Mouse (Mus musculus) kidney, embryonic 15.5 days (tissue): ENCODE results near the gene Ceacam2. TPM values are rescaled to one million over a fixed set of nuclear protein-coding genes. Genes with fewer than 3 reads are reported as not detected.
A peak's percentile ranks its signal among the peaks of the same experiment; 100 is the strongest.
"Not testable (repeated sequence)": the region's sequence is repeated elsewhere in the genome, so short reads cannot be mapped to it uniquely, and the experiment has no call there.

Experiments
- ATAC-seq: fragments of 200-750 bp; cut with Nextera tagmentation; replicated peaks from 2 replicates; pipeline ENCODE4 v1.8.0; 2017; ENCODE audit warnings: moderate TSS enrichment; ENCODE audit not compliant: low FRiP score
- H3K27ac ChIP-seq: fragments of 300-500 bp; sonication (generic); 2 replicates; pipeline ENCODE4 v1.5.1; 2015; ENCODE audit warnings: mild to moderate bottlenecking, inconsistent platforms
- H3K27me3 ChIP-seq: fragments of 300-500 bp; sonication (generic); 2 replicates; pipeline ENCODE4 v1.6.1; 2015; ENCODE audit warnings: inconsistent platforms
- H3K36me3 ChIP-seq: fragments of 300-500 bp; sonication (generic); 2 replicates; pipeline ENCODE4 v1.6.1; 2015; ENCODE audit warnings: inconsistent platforms
- H3K4me1 ChIP-seq: fragments of 300-500 bp; sonication (generic); 2 replicates; pipeline ENCODE4 v1.6.1; 2015; ENCODE audit warnings: inconsistent platforms
- H3K4me2 ChIP-seq: fragments of 300-500 bp; sonication (generic); 2 replicates; pipeline ENCODE4 v1.6.1; 2015; ENCODE audit warnings: moderate library complexity, mild to moderate bottlenecking, inconsistent platforms
- H3K4me3 ChIP-seq: fragments of 300-500 bp; sonication (generic); replicated peaks from 2 replicates; pipeline ENCODE4 v1.5.1; 2015; ENCODE audit warnings: mild to moderate bottlenecking, inconsistent platforms
- H3K9ac ChIP-seq: fragments of 300-500 bp; sonication (generic); 2 replicates; pipeline ENCODE4 v1.6.1; 2015; ENCODE audit warnings: mild to moderate bottlenecking, inconsistent platforms
- H3K9me3 ChIP-seq: fragments of 300-500 bp; sonication (generic); replicated peaks from 2 replicates; pipeline ENCODE4 v1.6.1; 2016; ENCODE audit warnings: inconsistent platforms
- WGBS: fragments of 180-500 bp; shearing (Covaris S2); methylation state at CpG from one replicate; pipeline ENCODE4 v1.1.7; 2015; ENCODE audit warnings: mixed read lengths; 5-methylcytosine and 5-hydroxymethylcytosine counted together
- polyA plus RNA-seq: library from polyadenylated mRNA; unstranded; fragments of >200 nt; fragmentation: Nextera tagmentation; extraction: Ambion mirVana; gene quantifications from 2 replicates; pipeline ENCODE4 v1.2.1, GENCODE M21; 2015

Gene Ceacam2
- polyA plus RNA-seq: 0.09 TPM in 2 replicates

DNA sequence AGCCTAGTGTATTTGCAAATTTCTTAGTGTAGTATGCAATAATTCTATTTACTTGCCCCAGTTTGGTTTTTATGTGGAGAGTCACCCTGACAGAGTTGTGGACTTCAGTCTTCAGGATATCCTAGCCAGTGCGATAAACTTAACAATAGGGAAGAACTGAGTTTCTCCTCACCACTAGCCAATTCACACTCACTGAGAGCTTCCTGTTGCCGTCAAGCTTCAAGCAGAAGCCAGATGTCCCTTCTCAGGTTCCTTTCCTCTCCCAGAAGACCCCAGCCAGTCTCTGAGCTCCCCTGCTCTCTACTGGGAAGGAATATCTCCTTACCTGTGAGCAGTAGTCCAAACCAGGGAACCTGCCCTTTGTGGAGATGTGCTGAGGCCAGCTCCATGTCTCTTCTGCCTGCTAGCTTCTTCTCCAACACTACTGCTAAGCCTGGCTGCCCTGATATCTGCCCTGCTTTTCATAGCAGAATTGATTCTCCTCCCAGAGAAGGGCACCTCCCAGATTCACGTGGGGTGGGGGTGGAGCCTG, at the start of gene Ceacam2:
TSS of gene Ceacam2 (minus strand) at position 482 of the 532 bp plus-strand sequence.
- H3K36me3 ChIP-seq, H3K9ac ChIP-seq, ATAC-seq, H3K9me3 ChIP-seq, H3K4me3 ChIP-seq, H3K27me3 ChIP-seq, H3K4me2 ChIP-seq, H3K4me1 ChIP-seq, H3K27ac ChIP-seq: not testable (repeated sequence)
- WGBS: 51% methylated on average over 3 of the region's 3 CpGs

DNA sequence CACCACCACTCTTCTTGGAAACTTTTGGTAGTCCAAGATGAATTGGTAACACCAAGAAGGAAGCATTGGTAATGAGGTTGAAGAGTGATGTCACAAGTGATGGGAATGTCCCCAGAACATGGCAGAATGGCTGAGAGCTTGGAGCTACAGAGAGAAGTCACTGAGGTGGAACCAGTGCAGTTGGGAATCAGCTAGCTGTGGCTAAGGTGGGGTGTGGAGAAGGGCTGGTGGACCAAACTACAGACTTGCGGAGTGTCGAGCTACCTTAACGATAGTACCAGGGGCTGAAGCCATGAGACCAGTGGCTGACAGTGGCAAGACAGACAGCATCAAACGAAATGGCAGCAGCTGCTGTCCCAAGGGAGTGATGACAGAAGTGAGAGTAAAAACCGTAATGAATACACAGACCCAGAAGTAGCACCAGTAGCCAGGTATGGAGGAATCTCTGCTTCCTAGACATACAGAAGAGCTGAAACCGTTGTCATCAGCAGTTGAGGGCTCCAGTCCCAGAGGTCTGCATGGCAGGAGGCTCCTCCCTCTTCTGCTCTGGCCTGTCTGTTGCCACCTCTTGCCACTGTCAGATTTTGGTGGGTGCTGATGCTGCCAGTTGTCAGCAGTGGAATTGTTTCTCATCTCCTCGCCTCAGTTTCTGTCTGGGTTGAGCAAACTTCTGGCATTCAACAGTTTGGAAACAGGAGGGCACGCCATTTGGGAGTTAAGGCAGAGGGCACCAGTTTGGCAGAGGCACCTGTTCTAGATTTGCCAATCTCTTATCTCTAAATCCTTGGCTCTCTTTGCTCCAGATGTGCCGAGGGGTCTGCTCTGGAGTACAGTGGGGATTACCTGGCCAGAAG, 45.9 kb upstream of the Ceacam2 start:
- H3K9ac ChIP-seq: no peak overlapping the region
- H3K4me2 ChIP-seq: no peak overlapping the region
- H3K4me3 ChIP-seq: no peak overlapping the region
- no peak overlapping the region for H3K27ac ChIP-seq
- 81% methylated on average over 9 of the region's 9 CpGs for WGBS
- no peaks in the 10 kb centered on the region for H3K27me3 ChIP-seq
- H3K9me3 ChIP-seq: no peaks in the 10 kb centered on the region
- H3K36me3 ChIP-seq: no peaks in the 10 kb centered on the region
- no peaks in the 10 kb centered on the region for H3K4me1 ChIP-seq
- ATAC-seq: no peak

DNA sequence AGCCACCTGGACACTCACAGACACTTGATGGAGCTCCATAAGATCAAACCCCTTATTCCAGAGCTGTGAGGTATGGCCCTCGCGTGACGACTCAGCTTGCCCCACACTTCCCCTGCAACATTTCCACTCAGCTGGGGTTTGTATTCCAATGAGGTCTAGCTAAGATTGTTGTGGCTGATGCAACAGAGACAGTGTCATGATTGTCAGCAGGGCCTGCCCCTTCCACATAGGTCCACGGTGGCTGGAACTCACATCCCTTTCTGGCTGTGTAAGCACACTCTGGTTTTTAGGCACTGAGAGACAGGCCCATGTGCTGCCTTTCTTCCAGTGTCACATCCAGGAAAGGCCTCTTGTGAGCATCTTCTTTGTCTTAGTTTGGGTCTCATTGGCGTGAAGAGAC, 45.0 kb upstream of the Ceacam2 start:
- Histone ChIP-seq H3K36me3 (no peaks in the 10 kb centered on the region), H3K4me1 (no peaks in the 10 kb centered on the region), H3K27ac (no peak overlapping the region), H3K4me3 (no peak overlapping the region), H3K9me3 (no peaks in the 10 kb centered on the region), H3K9ac (no peak overlapping the region), H3K27me3 (no peaks in the 10 kb centered on the region), H3K4me2 (no peak overlapping the region)
- no peak for ATAC-seq
- 83% methylated on average over 5 of the region's 5 CpGs for WGBS

DNA sequence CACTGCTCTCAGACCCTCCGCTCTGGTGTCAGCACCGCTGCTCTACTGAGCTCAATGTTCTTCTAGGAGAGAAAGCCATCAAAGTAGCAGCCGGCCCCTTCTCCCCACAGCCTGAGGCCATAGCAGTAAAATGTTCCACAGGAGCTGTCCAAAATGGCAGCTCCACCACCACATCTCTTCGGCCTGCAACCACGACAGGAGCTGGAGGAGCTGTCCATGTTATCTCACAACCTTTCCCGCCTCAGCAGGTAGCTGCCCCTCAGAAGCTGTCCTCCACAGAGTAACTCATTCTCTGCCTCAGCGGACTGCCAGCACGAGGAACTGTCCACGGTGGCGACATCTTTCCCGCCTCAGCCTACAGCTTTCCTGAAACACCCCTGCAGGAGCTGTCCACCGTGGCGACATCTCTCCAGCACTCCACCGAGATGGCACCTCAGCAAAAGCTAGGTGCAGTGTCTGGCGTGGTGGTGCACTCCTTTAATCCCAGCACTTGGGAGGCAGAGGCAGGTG, 42.7 kb upstream of the Ceacam2 start:
- H3K4me3 ChIP-seq: no peak overlapping the region

DNA sequence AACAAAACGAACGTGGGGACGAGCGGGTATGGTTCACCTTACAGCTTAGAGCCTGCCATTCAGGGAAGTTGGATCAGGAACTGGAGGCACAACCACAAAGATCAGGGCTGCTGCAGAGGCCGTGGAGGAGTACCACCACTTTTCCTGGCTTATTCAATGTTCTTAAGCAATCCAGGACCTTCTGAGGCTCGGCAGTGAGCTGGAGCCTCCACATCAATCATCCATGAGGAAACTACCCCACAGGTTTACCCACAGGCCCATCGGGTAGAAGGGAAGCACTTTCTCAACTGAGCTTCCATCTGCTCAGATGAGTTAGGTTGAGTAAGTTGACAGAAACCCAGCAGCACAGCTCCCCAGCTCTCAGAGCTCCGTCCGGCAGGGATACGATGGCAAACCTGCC, 39.8 kb upstream of the Ceacam2 start:
- 85% methylated on average over 10 of the region's 10 CpGs for WGBS
- Histone ChIP-seq H3K9me3 (no peaks in the 10 kb centered on the region), H3K27me3 (no peaks in the 10 kb centered on the region), H3K36me3 (no peaks in the 10 kb centered on the region), H3K9ac (no peak overlapping the region), H3K27ac (no peak overlapping the region), H3K4me1 (peaks cover 9% of the 10 kb centered on the region; the same call in 1 of the 2 replicates), H3K4me3 (no peak overlapping the region), H3K4me2 (no peak overlapping the region)
- ATAC-seq: no peak

More for the DNA sequence above, 42.7 kb upstream of the Ceacam2 start:
- 87% methylated on average over 15 of the region's 15 CpGs for WGBS
- Histone ChIP-seq H3K27me3 (no peaks in the 10 kb centered on the region), H3K4me1 (no peaks in the 10 kb centered on the region), H3K4me2 (no peak overlapping the region), H3K9me3 (no peaks in the 10 kb centered on the region), H3K27ac (no peak overlapping the region), H3K36me3 (no peaks in the 10 kb centered on the region), H3K9ac (no peak overlapping the region)
- no peak for ATAC-seq

DNA sequence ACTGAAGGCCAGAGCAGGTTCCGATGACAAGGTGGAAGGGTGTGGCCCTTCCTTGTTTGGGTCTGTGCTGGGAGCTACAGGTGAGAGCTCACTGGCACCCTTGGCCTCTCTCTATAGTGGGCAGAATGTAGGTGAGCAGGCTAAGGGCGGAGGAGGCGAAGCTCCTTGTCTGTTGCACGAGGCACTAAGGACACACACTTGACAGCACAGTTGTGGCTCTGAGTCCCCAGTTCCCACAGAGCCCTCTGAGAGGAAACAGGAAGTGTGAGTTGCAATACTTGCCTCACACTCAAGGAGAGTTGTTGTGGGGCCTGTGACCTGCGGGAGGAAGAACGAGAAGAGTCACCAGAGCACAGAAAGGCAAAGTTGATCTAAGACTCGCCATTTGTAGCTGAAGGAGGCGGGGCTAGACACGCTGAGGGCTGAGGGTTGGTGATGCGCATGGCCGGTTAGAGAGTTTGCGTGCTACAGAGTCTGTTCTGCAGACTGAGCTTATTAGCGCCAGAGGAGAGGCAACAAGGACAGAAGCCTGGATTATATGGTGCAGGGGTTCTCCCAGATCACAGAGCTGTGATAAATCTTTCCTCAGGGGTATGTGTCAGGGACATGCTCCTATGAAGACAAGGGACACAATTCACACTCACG, 37.3 kb upstream of the Ceacam2 start:
- 38% methylated on average over 14 of the region's 14 CpGs for WGBS
- H3K4me1 ChIP-seq, H3K36me3 ChIP-seq, H3K27me3 ChIP-seq, H3K9ac ChIP-seq, H3K9me3 ChIP-seq, H3K4me2 ChIP-seq, H3K4me3 ChIP-seq: not testable (repeated sequence)
- peak overlapping the region; percentile 79; the same call in 1 of the 2 replicates for H3K27ac ChIP-seq
- ATAC-seq: peak; percentile 86

DNA sequence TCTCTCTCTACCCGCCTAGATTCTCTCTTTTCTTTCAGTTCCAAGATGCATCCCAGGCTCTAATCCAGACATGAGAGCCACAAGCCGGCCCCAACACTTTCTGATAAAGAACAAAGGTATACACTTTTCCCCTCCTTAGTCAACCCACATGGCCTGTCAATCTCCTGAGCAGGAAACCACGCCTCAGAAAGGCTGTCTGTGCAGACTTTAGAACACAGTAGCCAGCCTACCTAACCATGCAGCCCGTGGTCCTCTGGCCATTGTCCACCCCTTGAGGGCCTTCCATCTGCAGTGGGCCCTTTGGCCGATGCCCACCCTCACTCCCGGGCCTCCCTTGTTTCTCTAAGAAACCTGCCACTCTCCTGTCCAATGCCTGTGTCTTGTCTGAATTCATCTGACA, 36.7 kb upstream of the Ceacam2 start:
- H3K27ac ChIP-seq: peak overlapping the region; percentile 79
- 32% methylated on average over 6 of the region's 6 CpGs for WGBS
- H3K9me3 ChIP-seq, H3K27me3 ChIP-seq, H3K36me3 ChIP-seq, H3K4me2 ChIP-seq, H3K4me1 ChIP-seq, H3K9ac ChIP-seq, H3K4me3 ChIP-seq, ATAC-seq: not testable (repeated sequence)

DNA sequence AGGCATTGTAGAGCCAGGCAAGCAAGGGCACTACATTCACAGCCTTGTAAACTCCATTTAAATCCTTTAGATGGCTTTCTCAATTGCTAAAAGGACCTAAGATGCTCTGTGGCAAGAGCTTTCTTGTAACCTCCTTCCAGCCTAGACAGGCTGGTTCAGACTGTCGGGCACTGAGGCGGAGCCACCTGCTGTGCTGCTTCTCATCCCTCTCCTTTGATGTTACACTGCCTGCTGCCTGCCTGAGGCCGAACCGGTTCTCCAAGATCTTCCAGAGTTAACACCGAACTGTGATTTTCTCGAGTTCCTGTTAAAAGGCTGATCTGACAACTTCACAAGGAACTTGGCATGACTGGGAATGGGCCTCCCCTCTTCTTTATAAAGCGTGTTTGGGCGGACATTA, 36.2 kb upstream of the Ceacam2 start:
- peaks cover 9% of the 10 kb centered on the region; the same call in 1 of the 2 replicates for H3K4me1 ChIP-seq
- ATAC-seq: peak; percentile 79
- 13% methylated on average over 8 of the region's 8 CpGs for WGBS
- H3K9me3 ChIP-seq: no peaks in the 10 kb centered on the region
- no peak overlapping the region for H3K4me3 ChIP-seq
- peak overlapping the region; percentile 79 for H3K27ac ChIP-seq
- no peak overlapping the region for H3K9ac ChIP-seq
- no peaks in the 10 kb centered on the region for H3K27me3 ChIP-seq
- no peak overlapping the region for H3K4me2 ChIP-seq
- H3K36me3 ChIP-seq: no peaks in the 10 kb centered on the region

DNA sequence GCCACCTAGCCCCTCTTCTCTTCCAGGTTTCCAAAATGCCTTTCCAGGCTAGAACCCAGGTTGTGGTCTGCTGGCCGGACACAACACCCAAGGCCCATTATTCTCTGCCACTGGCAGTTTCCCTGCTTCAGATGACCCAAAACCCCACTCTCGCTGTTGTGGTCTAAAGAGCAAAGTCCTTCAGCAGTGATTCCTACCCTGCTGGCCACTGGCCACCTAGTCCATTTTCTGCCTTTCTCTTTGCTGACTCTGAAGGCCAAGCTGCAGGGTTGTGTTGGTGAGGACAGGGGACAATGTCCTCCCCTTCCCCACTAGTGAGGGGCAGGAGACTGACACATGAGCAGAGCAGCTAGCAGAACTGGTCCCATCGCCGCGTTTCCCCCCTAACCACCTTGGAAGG, 35.4 kb upstream of the Ceacam2 start:
- 61% methylated on average over 5 of the region's 5 CpGs for WGBS
- Histone ChIP-seq H3K4me3 (no peak overlapping the region), H3K27ac (peak overlapping the region; percentile 79), H3K4me2 (0 out of 2 replicates have a peak overlapping the region, but pooled peaks have one; percentile 0), H3K4me1 (peaks cover 9% of the 10 kb centered on the region; the same call in 1 of the 2 replicates), H3K27me3 (no peaks in the 10 kb centered on the region), H3K9me3 (no peaks in the 10 kb centered on the region), H3K36me3 (no peaks in the 10 kb centered on the region), H3K9ac (no peak overlapping the region)
- ATAC-seq: no peak

DNA sequence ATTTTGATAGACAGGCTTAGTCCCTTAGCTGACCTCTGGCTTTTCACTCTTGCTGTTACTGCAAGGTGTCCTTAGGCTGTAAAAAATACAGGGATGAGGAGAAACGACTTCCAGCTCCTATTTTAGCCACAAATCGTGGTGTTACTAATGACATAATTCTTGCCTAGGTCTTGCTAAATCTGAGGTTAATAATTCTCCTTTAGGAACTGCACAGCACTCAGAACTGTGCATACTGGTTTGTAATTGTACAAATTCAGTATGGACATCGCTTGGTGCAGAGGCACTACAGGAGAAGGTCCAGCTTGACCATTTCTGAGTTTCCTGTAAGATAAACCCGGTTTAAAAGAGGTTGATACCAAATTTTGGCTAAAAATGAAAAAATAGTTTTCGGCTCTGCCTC, 34.1 kb upstream of the Ceacam2 start:
- not testable (repeated sequence) for H3K9me3 ChIP-seq, H3K36me3 ChIP-seq, H3K27me3 ChIP-seq, H3K9ac ChIP-seq, H3K27ac ChIP-seq, H3K4me2 ChIP-seq, H3K4me3 ChIP-seq, ATAC-seq, H3K4me1 ChIP-seq
- WGBS: 63% methylated on average over 5 of the region's 5 CpGs

DNA sequence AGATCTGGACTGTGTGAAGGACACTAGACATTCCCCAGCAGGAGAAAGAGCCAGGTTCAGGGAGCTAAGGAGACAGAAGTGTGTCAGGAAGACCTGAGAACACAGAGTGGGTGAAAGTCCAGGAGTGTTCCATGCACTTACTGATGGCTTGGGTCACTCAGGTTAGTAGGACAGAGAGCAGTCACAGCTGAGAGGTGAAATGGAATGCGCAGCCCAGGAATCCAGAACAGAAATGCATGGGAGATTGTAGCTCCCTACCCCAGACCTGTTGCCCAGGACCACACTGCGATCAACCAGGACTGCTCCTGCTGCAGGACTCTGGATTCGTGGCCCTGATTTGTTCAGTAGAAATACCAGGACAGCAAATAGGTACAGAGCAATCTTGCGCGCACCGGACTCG, 29.1 kb upstream of the Ceacam2 start:
- Histone ChIP-seq H3K27ac (no peak overlapping the region), H3K9me3 (no peaks in the 10 kb centered on the region), H3K9ac (no peak overlapping the region), H3K4me3 (no peak overlapping the region), H3K4me1 (no peaks in the 10 kb centered on the region), H3K27me3 (no peaks in the 10 kb centered on the region), H3K36me3 (no peaks in the 10 kb centered on the region), H3K4me2 (no peak overlapping the region)
- WGBS: 98% methylated on average over 7 of the region's 7 CpGs
- ATAC-seq: no peak

DNA sequence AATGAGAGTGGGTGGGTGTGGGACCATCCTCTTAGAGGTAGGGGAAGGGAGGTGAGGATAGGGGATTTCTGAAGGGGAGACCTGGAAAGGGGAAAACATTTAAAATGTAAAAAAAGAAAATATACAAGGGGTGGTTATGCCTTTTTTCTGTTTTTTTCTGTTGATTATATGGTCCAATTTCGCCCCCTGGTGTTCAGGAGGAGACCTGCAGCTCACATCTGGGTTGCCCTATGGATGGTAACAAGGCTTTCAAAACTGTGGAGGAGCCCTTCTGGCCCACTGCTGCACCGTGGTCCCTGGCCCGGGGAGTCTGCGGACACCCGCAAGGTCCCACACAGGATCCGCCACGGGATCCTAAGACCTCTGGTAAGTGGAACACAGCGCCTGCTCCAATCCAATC, 1.8 kb upstream of the Ceacam2 start:
- H3K27me3 ChIP-seq, H3K4me3 ChIP-seq, H3K36me3 ChIP-seq, ATAC-seq, H3K4me2 ChIP-seq, H3K27ac ChIP-seq, H3K9ac ChIP-seq, H3K4me1 ChIP-seq, H3K9me3 ChIP-seq: not testable (repeated sequence)
- 74% methylated on average over 8 of the region's 8 CpGs for WGBS
